Mouse (Mus musculus): ENCODE results near the gene Rhot1. TPM values are rescaled to one million over a fixed set of nuclear protein-coding genes. Genes with fewer than 3 reads are reported as not detected.

Rhot1 gene
- 53.5 and 55.6 TPM in 2 replicates for polyA plus RNA-seq (2021; fragmentation: Nextera tagmentation)
- long read RNA-seq, experiment 1, full-length matches to known transcripts: 121 of 159 reads
- long read RNA-seq, experiment 1, partial matches to known transcripts: 18 of 159 reads
- long read RNA-seq, experiment 1, other reads (novel, unspliced or antisense): 20 of 159 reads
- long read RNA-seq, experiment 2, full-length matches to known transcripts: 551 of 656 reads
- long read RNA-seq, experiment 2, partial matches to known transcripts: 20 of 656 reads
- long read RNA-seq, experiment 2, other reads (novel, unspliced or antisense): 85 of 656 reads

DNA sequence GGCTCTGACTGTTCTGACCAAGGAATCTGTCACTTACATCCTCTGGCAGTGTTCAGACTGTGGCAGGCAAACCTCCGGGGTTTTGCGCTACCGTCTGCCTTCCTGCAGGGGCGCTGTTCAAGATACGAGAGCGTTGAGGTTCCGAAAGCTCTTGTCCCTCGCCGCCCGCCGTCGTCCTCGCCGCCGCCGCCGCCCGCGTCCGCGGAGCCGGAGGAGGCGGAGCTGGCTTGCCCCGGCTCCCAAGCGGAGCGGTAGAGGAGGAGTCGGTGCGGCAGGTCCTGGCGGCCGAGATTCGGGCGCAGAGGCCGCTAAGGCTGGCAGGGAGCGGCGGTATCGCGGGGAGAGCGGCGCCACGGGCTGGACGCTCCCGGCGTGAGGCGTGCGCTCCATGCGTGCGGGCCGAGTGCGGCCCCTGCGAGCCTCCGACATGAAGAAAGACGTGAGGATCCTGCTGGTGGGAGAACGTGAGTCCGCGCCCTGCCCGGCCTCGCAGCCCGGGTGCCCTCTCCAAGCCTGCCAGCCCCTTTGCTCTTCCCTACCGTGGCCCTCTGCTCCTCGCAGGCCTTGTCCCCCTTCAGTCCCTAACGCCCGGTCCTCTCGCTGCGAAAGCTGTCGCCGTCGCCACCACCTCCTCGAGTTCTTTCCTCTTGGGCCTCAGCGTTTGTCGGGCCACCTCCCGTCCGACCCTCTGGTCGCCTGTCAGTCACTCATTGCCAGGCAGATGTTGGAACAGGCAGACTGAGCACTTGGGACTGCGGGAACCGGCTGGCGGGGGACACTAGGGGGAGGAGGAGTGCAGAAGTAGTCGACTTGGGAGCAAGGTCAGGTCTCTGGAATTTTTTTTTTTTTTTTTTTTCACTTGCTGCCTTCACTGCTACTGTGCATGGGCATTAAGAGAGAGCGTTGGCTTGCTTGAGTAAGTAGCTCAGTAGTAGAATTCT lies at the start of gene Rhot1:
Gene Rhot1, plus strand, starts transcription at position 160 of the 941 bp plus-strand sequence.

GRCm38 (mm10) chr11:80183705-80184255 lies 25.0 kb upstream of the Rhot1 start, which contains the start of gene Rnf135:
TSS of gene Rnf135 (plus strand) at chr11:80183851.

GRCm38 (mm10) chr11:80300551-80301315 lies 91.9 kb downstream of the Rhot1 start, which contains the start of gene Rhbdl3:
TSS of gene Rhbdl3 (plus strand) at chr11:80300912.

Other genes with a start within 250 kb of the Rhot1 start
- 4.1 and 4.4 TPM in 2 replicates for gene Utp6, start 246.6 kb upstream of the Rhot1 start, polyA plus RNA-seq (2021; fragmentation: Nextera tagmentation)
- 3.5 and 3.8 TPM in 2 replicates for gene Suz12, start 215.9 kb upstream of the Rhot1 start, polyA plus RNA-seq (2021; fragmentation: Nextera tagmentation)
- 13.4 and 13.6 TPM in 2 replicates for gene Crlf3, start 128.0 kb upstream of the Rhot1 start, polyA plus RNA-seq (2021; fragmentation: Nextera tagmentation)
- gene Atad5, start 119.6 kb upstream of the Rhot1 start, polyA plus RNA-seq (2021; fragmentation: Nextera tagmentation): 0.60 and 0.63 TPM in 2 replicates
- 12.4 and 13.7 TPM in 2 replicates for gene Tefm, start 66.8 kb upstream of the Rhot1 start, polyA plus RNA-seq (2021; fragmentation: Nextera tagmentation)
- gene Adap2, start 54.9 kb upstream of the Rhot1 start, polyA plus RNA-seq (2021; fragmentation: Nextera tagmentation): 4.7 TPM in 2 replicates
- 5.4 and 5.8 TPM in 2 replicates for gene Rnf135, start 25.2 kb upstream of the Rhot1 start, polyA plus RNA-seq (2021; fragmentation: Nextera tagmentation)
- 1.1 and 1.7 TPM in 2 replicates for gene Rhbdl3, start 91.9 kb downstream of the Rhot1 start, polyA plus RNA-seq (2021; fragmentation: Nextera tagmentation)
- gene 5730455P16Rik, start 169.0 kb downstream of the Rhot1 start, polyA plus RNA-seq (2021; fragmentation: Nextera tagmentation): 28.7 and 29.2 TPM in 2 replicates
- 58.1 and 67.8 TPM in 2 replicates for gene Zfp207, start 174.3 kb downstream of the Rhot1 start, polyA plus RNA-seq (2021; fragmentation: Nextera tagmentation)
- 141 and 147 TPM in 2 replicates for gene Psmd11, start 219.6 kb downstream of the Rhot1 start, polyA plus RNA-seq (2021; fragmentation: Nextera tagmentation)